Mouse (Mus musculus) adrenal gland, adult 2 months (tissue): ENCODE measurements around the gene Hoxd3. TPM values are rescaled to one million over a fixed set of nuclear protein-coding genes. Genes with fewer than 3 reads are reported as not detected.

Source experiments
- DNase-seq: peaks from one replicate; pipeline ENCODE4 v3.0.0; 2021
- polyA plus RNA-seq: library from polyadenylated mRNA; depleted of rRNA; stranded (reverse); fragments of >200 nt; gene quantifications from 2 replicates; pipeline ENCODE4 v1.2.3, GENCODE M21; 2012
- total RNA-seq, 2 experiments: library from RNA; stranded (reverse); gene quantifications; 2 replicates each; pipeline ENCODE4 v1.2.3; 2021

Hoxd3 gene
- total and polyA plus RNA-seq, 3 experiments: 0.62 to 11.1 (median 1.0) TPM

DNA sequence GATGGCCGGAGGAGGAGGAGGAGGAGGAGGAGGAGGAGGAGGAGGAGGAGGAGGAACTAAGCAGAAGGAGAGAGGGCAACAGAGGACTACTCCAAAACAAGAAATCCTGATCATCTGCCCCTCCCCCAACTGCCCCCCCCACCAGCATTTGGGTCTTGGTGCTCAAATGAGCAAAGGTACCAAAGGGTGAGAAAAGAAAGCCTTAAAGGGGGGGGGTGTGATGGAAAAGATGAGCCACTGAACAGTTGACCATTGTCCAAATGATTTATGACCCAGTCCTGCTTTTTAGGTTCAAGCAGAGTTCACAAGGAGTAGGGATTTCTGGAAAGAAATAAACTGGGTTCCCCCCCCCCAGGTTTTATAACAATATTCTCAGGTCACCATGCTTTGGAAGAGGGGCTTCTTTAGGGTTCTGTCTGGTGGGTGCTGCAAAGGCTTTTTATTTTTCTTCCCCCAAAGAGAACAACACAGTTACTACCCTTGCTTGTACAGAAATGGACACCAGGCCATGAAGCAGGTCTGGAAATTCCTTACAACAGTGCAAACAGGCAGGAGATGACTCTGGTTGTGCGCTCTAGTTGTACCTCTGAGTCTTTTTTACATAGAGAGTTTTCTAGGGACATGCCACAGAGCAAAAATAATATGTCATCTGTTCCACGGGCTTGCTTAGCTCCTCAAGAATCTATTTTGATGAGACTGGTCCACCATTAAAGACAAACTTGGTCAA is 29.7 kb downstream of the Hoxd3 start:
- DNase-seq: no peak

DNA sequence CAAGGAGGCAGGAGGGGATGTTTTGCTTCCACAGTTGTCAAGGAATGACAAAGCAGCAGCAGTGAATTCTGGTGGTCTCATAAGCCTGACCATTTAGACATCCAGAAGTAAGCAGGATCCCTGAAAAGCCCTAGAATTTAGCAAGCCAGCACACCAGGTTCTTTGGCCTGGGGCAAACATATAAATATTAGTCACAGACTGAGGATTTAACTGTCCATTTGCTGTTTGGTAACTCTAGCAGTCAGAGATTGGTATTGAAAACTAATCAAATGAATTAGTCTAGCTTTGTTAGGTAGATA is 30.2 kb downstream of the Hoxd3 start:
- no peak for DNase-seq

DNA sequence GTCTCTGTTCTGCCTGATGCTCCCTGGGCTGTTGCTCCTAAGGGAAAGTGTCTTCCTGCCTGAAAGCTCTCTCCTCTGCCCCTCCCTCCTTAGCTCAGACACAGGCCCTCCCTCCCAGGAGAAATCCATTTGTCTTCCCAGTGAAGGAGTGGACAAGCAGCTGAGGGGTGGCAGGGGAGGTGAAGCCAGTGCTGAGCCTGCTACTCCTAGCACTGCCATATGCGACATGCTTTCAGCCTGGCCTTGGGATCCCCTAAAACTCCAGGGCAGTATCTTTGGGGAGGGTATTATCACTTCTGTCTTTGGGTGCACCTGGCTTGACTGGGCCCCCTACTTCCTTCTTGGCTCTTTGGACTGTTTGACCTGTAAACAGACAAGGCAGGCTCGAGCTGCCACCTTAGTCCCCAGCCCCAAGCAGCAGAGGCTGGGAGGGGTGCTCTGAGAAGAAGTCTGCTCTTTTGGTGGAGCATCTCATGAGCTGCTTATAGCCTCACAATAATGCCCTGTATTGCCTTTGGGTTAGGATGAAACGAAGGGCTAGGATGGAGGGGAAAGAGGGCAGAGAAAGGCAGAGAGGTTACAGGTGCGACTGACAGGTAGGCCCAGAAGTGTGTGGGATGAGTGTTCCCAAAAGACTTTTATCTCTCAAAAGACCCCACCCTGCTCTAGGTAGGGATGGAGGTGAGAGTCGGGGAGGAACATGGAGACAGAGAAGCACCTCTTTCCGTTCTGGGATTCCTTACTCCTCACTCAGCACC is 34.0 kb downstream of the Hoxd3 start:
- DNase-seq: no peak

DNA sequence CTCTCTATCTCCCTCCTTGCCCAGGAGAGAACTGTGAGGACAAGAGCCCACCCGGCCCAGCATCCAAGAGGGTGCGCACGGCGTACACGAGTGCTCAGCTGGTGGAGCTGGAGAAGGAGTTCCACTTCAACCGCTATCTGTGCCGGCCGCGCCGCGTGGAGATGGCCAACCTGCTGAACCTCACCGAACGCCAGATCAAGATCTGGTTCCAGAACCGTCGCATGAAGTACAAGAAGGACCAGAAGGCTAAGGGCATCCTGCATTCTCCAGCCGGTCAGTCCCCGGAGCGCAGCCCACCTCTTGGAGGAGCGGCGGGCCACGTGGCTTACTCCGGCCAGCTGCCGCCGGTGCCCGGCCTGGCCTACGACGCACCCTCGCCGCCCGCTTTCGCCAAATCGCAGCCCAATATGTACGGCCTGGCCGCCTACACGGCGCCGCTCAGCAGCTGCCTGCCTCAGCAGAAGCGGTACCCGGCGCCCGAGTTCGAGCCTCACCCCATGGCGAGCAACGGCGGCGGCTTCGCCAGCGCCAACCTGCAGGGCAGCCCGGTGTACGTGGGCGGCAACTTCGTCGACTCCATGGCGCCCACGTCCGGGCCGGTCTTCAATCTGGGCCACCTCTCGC is 34.7 kb downstream of the Hoxd3 start:
- no peak for DNase-seq

DNA sequence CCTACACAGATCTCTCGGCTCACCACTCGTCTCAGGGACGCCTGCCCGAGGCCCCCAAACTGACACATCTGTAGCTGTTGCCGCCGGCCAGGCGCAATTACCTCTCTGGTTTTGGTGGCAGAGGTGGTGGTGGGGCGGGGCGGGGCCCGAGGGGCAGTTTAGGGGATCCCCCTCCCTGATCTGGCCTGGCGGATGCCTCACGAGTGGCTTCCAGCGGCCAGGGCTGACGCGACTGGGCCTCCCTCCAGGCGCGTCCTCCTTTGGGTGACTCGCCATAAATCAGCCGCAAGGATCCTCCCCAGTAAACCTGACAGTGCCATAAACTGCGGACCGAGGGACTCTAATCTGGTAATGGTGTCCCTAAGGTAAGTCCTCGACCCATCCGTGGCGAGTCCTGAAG is 35.3 kb downstream of the Hoxd3 start:
- DNase-seq: peak; percentile 55

DNA sequence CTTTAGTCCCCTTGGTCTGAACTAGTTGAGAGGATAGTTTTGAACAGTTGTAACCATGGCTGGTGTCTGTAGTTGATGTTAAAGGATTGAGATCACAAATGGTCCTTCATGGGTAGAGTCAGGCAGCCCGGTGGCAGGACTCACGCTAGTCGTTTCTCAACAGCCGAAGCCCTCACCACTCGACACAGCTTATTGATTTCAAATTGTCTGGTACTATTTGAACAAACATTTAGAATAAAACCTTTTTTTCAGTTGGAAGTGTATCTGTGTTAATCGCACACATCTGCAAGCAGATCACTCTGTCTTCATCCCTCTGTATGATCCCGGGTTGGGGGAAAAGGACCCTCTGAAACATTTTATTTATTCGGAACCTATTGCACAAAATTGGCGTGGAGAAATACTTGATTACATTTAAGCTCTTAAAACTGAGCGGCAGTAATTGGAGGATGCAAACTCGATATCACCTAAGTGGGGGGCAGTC is 36.0 kb downstream of the Hoxd3 start:
- no peak for DNase-seq

DNA sequence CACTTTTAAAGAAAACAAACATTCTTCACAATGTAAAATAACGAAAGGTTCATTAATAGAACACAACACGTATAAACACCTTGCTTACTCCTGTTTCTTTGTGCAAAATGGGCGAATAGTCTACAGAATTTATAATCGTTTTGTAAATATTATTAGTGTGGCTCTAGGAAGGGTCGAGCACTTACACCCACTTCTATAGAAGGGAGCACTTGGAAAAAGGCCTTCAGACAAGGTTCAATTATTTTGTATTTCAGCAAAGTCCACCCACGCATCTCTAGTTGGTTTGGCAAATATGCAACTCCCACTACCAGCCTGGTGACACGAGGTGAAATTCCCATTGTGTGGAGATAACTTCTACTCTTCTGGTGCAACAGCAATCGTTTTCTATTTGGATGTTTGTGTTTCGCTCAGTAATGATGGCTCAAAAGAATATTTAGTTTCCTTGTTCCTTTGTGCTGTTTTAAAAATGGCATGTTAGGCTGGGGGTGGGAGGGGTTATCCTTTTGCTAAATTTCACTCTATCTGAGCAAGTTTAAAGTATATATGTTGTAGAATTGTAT is 36.8 kb downstream of the Hoxd3 start:
- no peak for DNase-seq

DNA sequence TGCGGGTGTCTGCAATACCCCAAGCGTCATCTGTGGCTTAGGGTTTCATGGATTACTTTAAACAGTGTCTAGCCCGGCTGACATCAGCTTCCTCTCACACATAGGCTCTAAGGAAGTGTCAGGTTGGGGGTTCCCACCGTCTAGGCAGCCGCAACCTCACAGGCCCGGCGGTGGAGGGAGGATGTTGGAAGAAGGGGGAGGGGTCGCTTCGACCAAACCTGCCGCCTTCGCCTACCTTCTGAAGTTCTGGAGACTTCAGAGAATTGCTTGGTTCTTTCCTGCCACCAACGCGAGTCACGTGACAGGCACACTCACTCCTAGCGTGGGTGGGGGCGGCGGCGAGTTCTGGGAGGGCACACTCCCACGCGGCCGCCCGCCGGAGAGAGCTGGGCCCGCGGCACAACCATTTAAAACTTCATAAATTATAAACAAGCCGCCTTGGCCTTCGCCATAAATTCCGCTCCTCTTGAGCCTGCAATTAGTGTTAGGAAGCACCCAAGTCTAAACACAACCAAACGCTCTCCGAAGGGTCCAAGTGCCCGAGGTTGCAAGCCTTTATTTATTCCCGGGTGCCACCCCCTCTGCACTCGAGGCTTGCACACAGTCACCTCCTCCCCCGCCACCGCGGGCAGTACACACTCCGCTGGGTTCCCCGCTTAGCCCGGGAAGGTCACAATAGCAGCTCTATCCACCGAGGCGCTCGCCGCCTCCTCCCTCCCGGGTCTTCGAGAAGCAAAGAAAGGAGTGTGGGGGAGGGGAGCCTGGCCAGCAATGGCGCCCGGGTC is 37.8 kb downstream of the Hoxd3 start:
- DNase-seq: peak; percentile 57

DNA sequence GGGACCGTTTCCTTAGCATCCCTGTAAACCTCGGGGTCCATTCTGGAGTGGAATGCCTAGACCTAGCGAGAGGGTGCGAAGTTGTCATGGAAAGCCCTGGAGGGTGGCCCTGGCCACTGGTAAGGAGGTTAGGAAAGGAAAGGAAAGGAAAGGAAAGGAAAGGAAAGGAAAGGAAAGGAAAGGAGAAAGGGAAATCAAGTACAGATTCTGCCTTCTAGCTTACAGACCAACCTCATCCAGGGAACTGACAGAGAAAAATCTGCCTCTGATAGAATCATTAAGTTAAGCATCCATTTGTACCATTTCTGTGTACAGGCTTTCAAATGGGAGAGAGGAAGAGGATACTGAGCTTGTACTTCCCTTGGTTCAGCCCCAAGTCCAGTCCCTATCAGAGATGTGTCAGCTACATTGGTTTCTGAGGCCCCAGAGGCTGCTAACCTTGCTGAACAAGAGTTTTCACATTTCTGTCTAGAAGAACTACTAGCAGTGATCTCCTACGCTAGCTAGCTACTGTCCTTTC is 39.1 kb downstream of the Hoxd3 start:
- DNase-seq: no peak

DNA sequence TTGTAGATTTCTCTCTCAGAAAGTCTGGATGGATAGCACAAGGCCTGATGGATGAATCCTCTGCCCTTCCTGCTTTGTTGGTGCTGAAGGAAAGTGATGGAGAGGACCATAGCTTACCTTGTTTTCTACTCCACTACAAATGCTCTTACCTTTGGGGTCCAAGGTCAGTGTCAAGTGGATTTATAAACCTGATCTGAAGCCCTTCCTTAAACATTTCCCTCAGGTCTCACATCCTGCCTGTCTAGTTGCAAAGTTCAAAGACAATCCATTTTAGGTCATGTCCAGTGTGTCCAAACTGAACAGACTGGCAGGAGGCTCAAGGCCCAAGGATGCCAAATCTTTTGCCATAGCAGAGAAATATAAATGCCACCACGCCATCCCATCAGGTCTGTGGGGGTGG is 40.1 kb downstream of the Hoxd3 start:
- no peak for DNase-seq

DNA sequence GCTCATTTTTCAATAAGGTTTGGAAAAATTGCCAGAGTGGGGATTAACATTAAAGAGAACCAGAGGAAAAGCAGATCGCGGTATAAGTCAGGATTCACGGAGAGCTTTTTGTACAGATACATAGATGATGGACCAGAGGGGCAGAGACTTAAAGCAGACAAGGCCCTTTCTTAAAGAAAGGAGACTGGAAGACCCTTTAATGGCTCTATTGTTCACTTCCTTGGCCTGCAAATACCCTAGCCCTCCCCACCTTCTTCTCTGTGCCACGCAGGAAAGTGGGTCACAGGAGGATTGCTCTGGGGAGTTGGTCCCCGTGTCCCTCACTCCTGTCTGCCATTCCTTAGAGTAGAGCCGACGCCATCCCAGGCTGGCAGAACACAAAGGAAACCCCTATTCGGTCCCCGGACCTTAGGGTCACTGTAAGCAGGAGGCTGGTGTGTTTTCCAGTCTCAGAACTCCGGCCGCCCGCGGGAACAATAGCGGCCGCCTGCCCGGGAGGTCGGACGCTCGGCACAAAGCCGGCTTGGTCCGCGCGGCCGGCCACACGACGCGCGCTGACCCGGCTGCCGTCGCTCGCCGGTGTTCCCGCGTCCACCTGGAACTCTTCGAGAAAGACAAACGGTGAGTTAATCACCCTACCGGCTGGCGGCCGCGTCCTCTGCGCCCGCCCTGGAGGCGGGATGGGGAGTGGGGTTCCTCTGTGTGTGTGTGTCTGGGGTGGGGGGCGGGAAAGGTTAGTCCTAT is 40.9 kb downstream of the Hoxd3 start:
- no peak for DNase-seq

DNA sequence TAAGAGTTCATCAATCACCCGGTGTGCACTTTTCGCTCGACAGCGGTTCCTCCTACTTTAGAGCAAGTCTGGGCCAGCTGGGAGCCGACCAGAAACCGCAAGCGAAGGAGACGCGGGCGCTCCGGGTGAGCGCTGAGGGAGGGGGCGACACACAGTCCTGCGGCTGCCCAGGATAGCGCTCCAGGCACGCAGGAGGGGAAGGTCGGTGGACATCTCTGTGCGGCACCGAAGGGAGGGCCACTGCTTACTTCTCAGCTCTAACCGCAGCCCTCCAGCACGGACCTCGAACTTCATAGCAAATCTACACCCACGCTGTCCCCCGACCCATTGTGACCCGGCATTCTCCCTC is 41.4 kb downstream of the Hoxd3 start:
- DNase-seq: no peak

DNA sequence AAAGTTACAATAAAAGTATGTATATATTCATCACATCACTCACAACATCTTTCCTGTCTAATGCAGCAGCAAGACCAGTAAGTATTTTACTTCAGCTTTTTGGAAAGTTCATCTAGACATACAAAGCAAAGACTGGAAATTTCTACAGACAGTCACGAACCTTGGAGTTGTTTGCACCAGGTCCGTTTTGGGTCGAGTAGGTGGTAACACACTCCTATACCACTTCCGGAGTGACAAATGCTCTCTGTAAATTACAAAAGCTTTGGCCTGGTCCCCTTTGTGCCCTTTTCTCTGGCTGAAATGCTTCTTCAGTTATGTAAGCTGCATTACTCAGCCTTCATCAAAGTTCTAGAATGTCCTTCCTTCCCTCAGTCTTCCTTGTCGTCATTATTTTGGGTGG is 42.0 kb downstream of the Hoxd3 start:
- DNase-seq: no peak

DNA sequence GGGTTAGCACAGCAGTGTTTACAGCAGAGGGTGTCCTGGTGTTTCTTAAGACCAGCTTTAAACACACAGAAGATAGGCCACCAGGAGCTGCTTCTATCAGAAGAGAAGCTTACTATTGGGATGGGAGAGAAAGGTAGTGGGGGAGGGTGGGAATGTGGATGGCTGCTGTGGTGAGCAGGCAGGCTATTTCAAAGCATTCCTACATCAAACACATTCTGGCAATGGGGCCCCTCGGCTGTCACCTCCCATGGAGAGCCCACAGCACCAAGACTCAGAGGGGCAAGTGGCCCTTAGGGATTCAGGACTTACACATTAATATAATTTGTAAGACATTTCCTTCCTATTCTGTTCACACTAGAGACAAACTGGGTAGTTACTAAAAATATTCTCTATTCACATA is 48.4 kb downstream of the Hoxd3 start:
- DNase-seq: no peak

DNA sequence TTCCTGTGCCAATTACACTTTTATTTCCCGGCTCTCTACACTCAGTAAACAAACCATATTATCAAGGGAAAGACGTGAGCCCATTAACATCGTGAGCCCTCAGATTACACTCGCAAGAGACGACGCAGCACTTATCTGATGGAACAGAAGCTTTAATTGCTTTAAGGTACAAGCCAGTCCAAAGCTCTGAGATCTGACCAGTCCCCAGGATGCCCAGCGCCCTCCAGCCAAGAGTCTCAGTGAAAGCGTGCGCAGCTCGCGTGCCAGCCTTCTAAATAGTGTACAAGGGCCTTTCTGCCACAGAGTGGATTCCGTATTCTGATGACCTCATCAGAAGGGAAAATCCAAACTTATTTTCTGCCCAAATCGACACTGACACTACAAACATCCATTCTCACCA is 50.2 kb downstream of the Hoxd3 start:
- no peak for DNase-seq

DNA sequence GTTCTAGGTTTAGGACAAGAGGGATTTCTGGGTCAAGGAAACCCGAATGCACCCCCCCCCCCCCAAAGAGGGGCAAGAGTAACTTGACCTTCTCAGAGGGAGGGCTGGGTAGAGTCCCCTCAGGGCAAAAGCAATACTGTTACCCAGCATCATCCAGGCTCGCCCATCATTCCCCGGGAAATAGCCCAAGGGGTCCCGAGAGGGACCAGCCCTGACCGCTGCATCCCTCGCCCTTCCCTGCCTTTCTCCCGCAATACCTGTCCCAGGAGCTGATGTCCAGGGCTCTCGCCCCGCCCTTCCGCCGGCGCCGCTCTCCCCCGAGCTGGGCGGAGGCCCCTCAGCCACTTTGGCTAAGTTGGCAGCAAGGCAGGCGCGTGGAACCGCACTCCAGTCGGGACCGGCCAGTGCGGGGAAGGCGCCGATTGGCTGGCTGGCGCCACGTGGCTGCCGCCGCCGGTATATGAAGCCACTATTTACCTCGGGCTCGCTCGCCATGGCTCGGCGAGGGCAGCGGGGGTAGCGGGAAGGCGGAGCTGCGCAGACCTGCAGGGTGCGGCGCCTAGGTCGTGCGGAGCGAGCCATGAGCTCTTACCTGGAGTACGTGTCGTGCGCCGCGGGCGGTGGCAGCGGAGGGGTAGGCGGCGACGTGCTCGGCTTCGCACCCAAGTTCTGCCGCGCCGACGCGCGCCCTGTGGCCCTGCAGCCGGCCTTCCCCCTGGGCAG is 51.0 kb downstream of the Hoxd3 start, which contains the start of gene Hoxd1:
Hoxd1 (plus strand) TSS at position 459 of the 723 bp plus-strand sequence.
- peak; percentile 82 for DNase-seq

DNA sequence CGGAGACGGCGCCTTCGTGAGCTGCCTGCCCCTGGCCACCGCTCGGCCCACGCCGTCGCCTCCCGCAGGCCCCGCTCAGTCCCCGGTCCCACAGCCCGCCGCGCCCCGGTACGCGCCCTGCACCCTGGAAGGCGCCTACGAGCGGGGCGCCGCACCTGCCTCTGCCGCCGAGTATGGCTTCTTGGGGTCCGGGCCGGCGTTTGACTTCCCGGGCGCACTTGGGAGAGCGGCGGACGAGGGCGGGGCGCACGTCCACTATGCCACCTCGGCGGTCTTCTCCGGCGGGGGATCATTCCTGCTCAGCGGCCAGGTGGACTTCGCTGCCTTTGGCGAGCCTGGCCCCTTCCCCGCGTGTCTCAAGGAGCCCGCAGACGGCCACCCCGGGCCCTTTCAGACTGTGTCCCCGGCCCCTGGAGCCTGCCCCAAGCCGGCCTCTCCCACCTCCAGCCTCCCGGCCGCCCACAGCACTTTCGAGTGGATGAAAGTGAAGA is 51.6 kb downstream of the Hoxd3 start:
- DNase-seq: no peak

DNA sequence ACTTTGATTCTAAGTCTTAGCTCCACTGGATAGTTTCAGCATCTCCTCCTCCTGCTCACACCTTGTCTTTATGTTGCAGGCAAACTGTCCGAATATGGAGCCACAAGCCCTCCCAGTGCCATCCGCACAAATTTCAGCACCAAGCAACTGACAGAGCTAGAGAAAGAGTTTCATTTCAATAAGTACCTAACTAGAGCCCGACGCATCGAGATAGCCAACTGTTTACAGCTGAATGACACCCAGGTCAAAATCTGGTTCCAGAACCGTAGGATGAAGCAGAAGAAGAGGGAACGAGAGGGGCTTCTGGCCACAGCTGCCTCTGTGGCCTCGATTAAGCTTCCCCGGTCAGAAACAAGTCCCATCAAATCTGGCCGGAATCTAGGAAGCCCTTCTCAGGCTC is 52.2 kb downstream of the Hoxd3 start:
- DNase-seq: no peak

DNA sequence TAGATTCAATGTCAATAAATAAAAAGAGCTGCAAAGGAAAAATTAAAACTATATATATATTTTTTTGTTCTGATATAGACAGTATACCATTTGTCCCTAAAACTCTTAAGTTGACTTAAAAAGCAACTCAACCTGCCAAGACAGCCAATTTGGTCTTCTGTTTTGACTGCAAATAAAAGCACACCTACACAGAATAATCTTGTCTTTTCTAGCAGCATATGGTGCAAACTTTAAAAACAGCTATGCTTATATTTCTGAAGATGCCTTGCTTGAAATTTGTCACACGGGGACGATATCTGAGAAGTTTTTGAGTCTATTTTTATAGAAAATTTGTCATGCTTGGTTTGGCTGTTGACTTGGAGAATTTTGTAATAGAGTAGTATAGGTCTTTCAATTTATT is 62.6 kb downstream of the Hoxd3 start:
- no peak for DNase-seq

DNA sequence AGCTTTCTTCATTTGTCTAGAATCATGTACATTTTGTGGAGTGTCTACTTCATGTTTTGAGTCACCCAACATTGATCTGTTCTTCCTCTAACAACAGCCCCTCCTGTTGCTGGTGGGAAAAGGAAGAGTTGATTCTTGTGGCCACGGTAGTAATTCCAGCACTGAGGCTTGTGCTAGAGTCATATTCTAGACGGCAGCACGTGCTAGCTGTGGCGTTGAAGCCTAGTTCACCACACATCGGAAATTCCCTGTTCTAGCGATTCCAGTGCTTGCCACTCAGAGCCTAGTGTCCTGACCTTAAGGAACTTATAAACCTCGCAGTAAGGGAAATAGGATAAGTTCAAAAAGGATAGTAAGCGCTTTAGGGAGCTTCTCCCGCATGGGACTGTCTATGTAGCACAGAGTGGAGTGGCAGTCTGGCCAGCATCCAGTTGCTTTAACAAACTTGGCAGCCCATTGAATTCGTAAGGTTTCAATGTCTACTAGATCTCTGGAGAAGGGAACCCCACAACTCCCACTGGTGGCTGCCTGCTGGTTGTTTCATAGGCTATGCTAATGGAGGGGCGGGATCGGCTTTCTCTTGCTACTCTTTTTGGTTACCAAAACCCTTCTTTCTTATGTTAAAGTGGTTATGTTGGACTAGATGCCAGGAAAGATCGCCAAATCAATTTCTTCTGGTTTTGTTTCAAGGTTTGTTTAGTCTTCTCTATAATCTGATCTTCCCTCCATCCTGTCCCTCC is 66.0 kb downstream of the Hoxd3 start:
- no peak for DNase-seq
